Mouse (Mus musculus): Measurements from ENCODE around the gene Sult1e1. TPM values are rescaled to one million over a fixed set of nuclear protein-coding genes. Genes with fewer than 3 reads are reported as not detected.

Gene Sult1e1
- 0.09 TPM in 1 of 2 replicates, not detected in the other for polyA plus RNA-seq (2012; rRNA removed)

GRCm38 (mm10) chr5:87591494-87591893 lies at the start of gene Sult1e1:
Sult1e1 (minus strand) TSS chr5:87591594.

GRCm38 (mm10) chr5:87568845-87569244 lies 22.5 kb downstream of the Sult1e1 start, which contains the start of gene Sult1d1:
Sult1d1 (minus strand) TSS chr5:87569027.

GRCm38 (mm10) chr5:87538111-87538510 lies 53.3 kb downstream of the Sult1e1 start, which contains the start of gene Sult1b1:
Sult1b1 (minus strand) TSS chr5:87538195.

Other genes starting within 250 kb of the Sult1e1 start
- gene Ugt2b38, start 167.4 kb downstream of the Sult1e1 start, polyA plus RNA-seq (2012; rRNA removed), result not detected in 2 replicates
- gene Ugt2a2, start 109.3 kb downstream of the Sult1e1 start, polyA plus RNA-seq (2012; rRNA removed), result 0.33 TPM in 1 of 2 replicates, not detected in the other
- not detected in 2 replicates for gene Gm43638, start 104.8 kb downstream of the Sult1e1 start, polyA plus RNA-seq (2012; rRNA removed)
- gene Ugt2a1, start 100.7 kb downstream of the Sult1e1 start, polyA plus RNA-seq (2012; rRNA removed), result 0.26 TPM in 1 of 2 replicates, not detected in the other
- not detected in 2 replicates for gene Sult1b1, start 53.4 kb downstream of the Sult1e1 start, polyA plus RNA-seq (2012; rRNA removed)
- not detected in 2 replicates for gene Sult1d1, start 22.6 kb downstream of the Sult1e1 start, polyA plus RNA-seq (2012; rRNA removed)
- not detected in 2 replicates for gene Csn1s1, start 74.6 kb upstream of the Sult1e1 start, polyA plus RNA-seq (2012; rRNA removed)
- not detected in 2 replicates for gene Csn2, start 108.0 kb upstream of the Sult1e1 start, polyA plus RNA-seq (2012; rRNA removed)
- not detected in 2 replicates for gene Csn1s2a, start 183.0 kb upstream of the Sult1e1 start, polyA plus RNA-seq (2012; rRNA removed)
- gene Csn1s2b, start 216.5 kb upstream of the Sult1e1 start, polyA plus RNA-seq (2012; rRNA removed), result not detected in 2 replicates
- gene Prr27, start 234.1 kb upstream of the Sult1e1 start, polyA plus RNA-seq (2012; rRNA removed), result not detected in 2 replicates